Mouse (Mus musculus) layer of hippocampus, postnatal 14 days (tissue): Measurements from ENCODE around the gene Nrip1. TPM values are rescaled to one million over a fixed set of nuclear protein-coding genes. Genes with fewer than 3 reads are reported as not detected.

Experiments
- DNase-seq, 2 experiments: peaks; one replicate each; pipeline ENCODE4 v3.0.0; 2021 to 2022; ENCODE audit warnings: low spot score in 2 of 2, mixed read lengths in 1 of 2
- total RNA-seq, 2 experiments: library from RNA; stranded (reverse); gene quantifications; 2 replicates each; pipeline ENCODE4 v1.2.3; 2021

Nrip1 gene
- total RNA-seq, 2 experiments from 2014 or later: 51.6 to 54.7 TPM

GRCm38 (mm10) chr16:76289495-76289894 is 84.1 kb downstream of the Nrip1 start:
- DNase-seq: no peak

GRCm38 (mm10) chr16:76283796-76284195 is 89.8 kb downstream of the Nrip1 start:
- DNase-seq: no peak

GRCm38 (mm10) chr16:76281850-76282249 is 91.8 kb downstream of the Nrip1 start:
- no peak for DNase-seq

- no peak for DNase-seq
These were observed 93.3 kb downstream of the Nrip1 start for GRCm38 (mm10) chr16:76280365-76280764.

GRCm38 (mm10) chr16:76276271-76276670 is 97.4 kb downstream of the Nrip1 start:
- no peak for DNase-seq

GRCm38 (mm10) chr16:76275584-76275983 is 98.0 kb downstream of the Nrip1 start:
- no peak for DNase-seq

GRCm38 (mm10) chr16:76275166-76275565 is 98.5 kb downstream of the Nrip1 start:
- no peak for DNase-seq

- no peak for DNase-seq
These were observed 106.9 kb downstream of the Nrip1 start for GRCm38 (mm10) chr16:76266635-76267268.

GRCm38 (mm10) chr16:76265874-76266273 is 107.8 kb downstream of the Nrip1 start:
- no peak for DNase-seq

GRCm38 (mm10) chr16:76265301-76265700 is 108.3 kb downstream of the Nrip1 start:
- no peak for DNase-seq

- DNase-seq: no peak
These were observed 110.2 kb downstream of the Nrip1 start for GRCm38 (mm10) chr16:76263393-76263792.

- no peak for DNase-seq
These were observed 113.3 kb downstream of the Nrip1 start for GRCm38 (mm10) chr16:76260296-76260695.

GRCm38 (mm10) chr16:76251826-76252225 is 121.8 kb downstream of the Nrip1 start:
- no peak for DNase-seq

GRCm38 (mm10) chr16:76249345-76250091 is 124.1 kb downstream of the Nrip1 start:
- DNase-seq: no peak

- no peak for DNase-seq
These were observed 130.8 kb downstream of the Nrip1 start for GRCm38 (mm10) chr16:76242850-76243249.

GRCm38 (mm10) chr16:76241266-76241665 is 132.4 kb downstream of the Nrip1 start:
- DNase-seq: no peak

GRCm38 (mm10) chr16:76239353-76239752 is 134.3 kb downstream of the Nrip1 start:
- DNase-seq: no peak

GRCm38 (mm10) chr16:76238784-76239183 is 134.8 kb downstream of the Nrip1 start:
- no peak for DNase-seq
